Mouse (Mus musculus) mouse trophoblast stem cell (cell line): ENCODE data around the gene Ccnyl1.

Experiments
- in situ Hi-C, 2 experiments: fragments of 300-500 bp; cut with MseI, MboI; formaldehyde crosslinking; loops; 2 replicates in 1 of 2; 3 replicates in 1 of 2; pipeline ENCODE4 v1.15.1; 2025

Gene Ccnyl1

GRCm38 (mm10) chr1:64736681-64737501 lies 46.6 kb downstream of the Ccnyl1 start:
- in situ Hi-C loops, result loop anchor here (10.0 kb wide), 1 partner anchor 178 kb away; no protein-coding TSS in a partner anchor

- in situ Hi-C loops, result loop anchor here (10.0 kb wide), 1 partner anchor 177 kb away; no protein-coding TSS in a partner anchor
Observed at GRCm38 (mm10) chr1:64737502-64738179, 47.4 kb downstream of the Ccnyl1 start, which contains the start of gene Fzd5. TSS of gene Fzd5 (minus strand) at chr1:64737751.

GRCm38 (mm10) chr1:64738180-64738555 lies 47.9 kb downstream of the Ccnyl1 start:
- in situ Hi-C loops, result loop anchor here (10.0 kb wide), 1 partner anchor 177 kb away; no protein-coding TSS in a partner anchor

GRCm38 (mm10) chr1:64738661-64739082 lies 48.4 kb downstream of the Ccnyl1 start:
- in situ Hi-C loops, result loop anchor here (10.0 kb wide), 1 partner anchor 176 kb away; no protein-coding TSS in a partner anchor

GRCm38 (mm10) chr1:64742741-64743408 lies 52.6 kb downstream of the Ccnyl1 start:
- in situ Hi-C loops, result no loop called here

GRCm38 (mm10) chr1:64744616-64745015 lies 54.4 kb downstream of the Ccnyl1 start:
- in situ Hi-C loops, result no loop called here

- in situ Hi-C loops, result no loop called here
Observed at GRCm38 (mm10) chr1:64753109-64753508, 62.9 kb downstream of the Ccnyl1 start.

- in situ Hi-C loops, result no loop called here
Observed at GRCm38 (mm10) chr1:64753668-64754067, 63.4 kb downstream of the Ccnyl1 start.

- in situ Hi-C loops, result no loop called here
Observed at GRCm38 (mm10) chr1:64754658-64755057, 64.4 kb downstream of the Ccnyl1 start.

GRCm38 (mm10) chr1:64755971-64756639 lies 65.8 kb downstream of the Ccnyl1 start:
- in situ Hi-C loops, result no loop called here

- in situ Hi-C loops, result no loop called here
Observed at GRCm38 (mm10) chr1:64756640-64757030, 66.4 kb downstream of the Ccnyl1 start.

GRCm38 (mm10) chr1:64757254-64757653 lies 67.0 kb downstream of the Ccnyl1 start:
- in situ Hi-C loops, result no loop called here

GRCm38 (mm10) chr1:64757766-64758165 lies 67.5 kb downstream of the Ccnyl1 start:
- in situ Hi-C loops, result no loop called here

GRCm38 (mm10) chr1:64761646-64762045 lies 71.4 kb downstream of the Ccnyl1 start:
- in situ Hi-C loops, result no loop called here

GRCm38 (mm10) chr1:64770169-64770568 lies 79.9 kb downstream of the Ccnyl1 start:
- in situ Hi-C loops, result no loop called here

- in situ Hi-C loops, result no loop called here
Observed at GRCm38 (mm10) chr1:64773305-64773704, 83.0 kb downstream of the Ccnyl1 start.
